Comparison of ENCODE assay signal across 8 mouse cellular contexts in genomic region chr17:80127331-80128251, GRCm38 (mm10). TPM values are rescaled to one million over a fixed set of nuclear protein-coding genes. Genes with fewer than 3 reads are reported as not detected.
DNase-seq lines count a peak whose midpoint lies in the region; ATAC-seq and TF ChIP-seq lines count a peak whose summit lies in the region.

Gene Galm, plus strand, starts transcription at chr17:80127471.

- H3K9me3 ChIP-seq in E14TG2a.4 (ENCODE audit: low read length) = no peaks in the 10 kb centered on the region
- no peaks in the 10 kb centered on the region for H3K9me3 ChIP-seq in forebrain, embryonic 10.5 days
- no peaks in the 10 kb centered on the region for H3K9me3 ChIP-seq in heart, embryonic 16.5 days (replicated peaks; ENCODE audit: control insufficient read depth, low read length)
- H3K9me3 ChIP-seq in liver, embryonic 14.5 days (ENCODE audit: control insufficient read depth, low read length) = no peaks in the 10 kb centered on the region

- peaks cover 19% of the 10 kb centered on the region for H3K4me1 ChIP-seq in E14TG2a.4 (replicated peaks; ENCODE audit: low read depth, low read length)
- peaks cover 32% of the 10 kb centered on the region for H3K4me1 ChIP-seq in forebrain, embryonic 10.5 days
- H3K4me1 ChIP-seq in heart, embryonic 16.5 days (ENCODE audit: control insufficient read depth, insufficient read depth, low read length) = peaks cover 16% of the 10 kb centered on the region
- H3K4me1 ChIP-seq in liver, embryonic 14.5 days (replicated peaks; ENCODE audit: control insufficient read depth in 2 of 2, insufficient read depth in 2 of 2, low read length in 1 of 2) = peaks cover 0 to 14% of the 10 kb centered on the region in 2 experiments; a peak in 2 of 4 replicates

- peak within 1 kb of the TSS; percentile 68 for H3K9ac ChIP-seq in heart, embryonic 16.5 days (ENCODE audit: low read length)
- peak within 1 kb of the TSS; percentile 58 for H3K9ac ChIP-seq in liver, embryonic 14.5 days (replicated peaks)

- H3K36me3 ChIP-seq in E14TG2a.4 (ENCODE audit: insufficient read depth, low read length) = no peaks in the 10 kb centered on the region
- H3K36me3 ChIP-seq in forebrain, embryonic 10.5 days (replicated peaks) = no peaks in the 10 kb centered on the region
- no peaks in the 10 kb centered on the region for H3K36me3 ChIP-seq in heart, embryonic 16.5 days (ENCODE audit: control insufficient read depth, insufficient read depth)
- no peaks in the 10 kb centered on the region for H3K36me3 ChIP-seq in liver, embryonic 14.5 days (replicated peaks; ENCODE audit: control insufficient read depth, insufficient read depth, low read depth)

- DNase-seq in c-Kit-positive CD71-positive TER-119-negative erythroid progenitor cells, embryonic 14.5 days (ENCODE audit: low read depth) = peak; percentile 25
- peak; percentile 44 for DNase-seq in forebrain, embryonic 10.5 days (ENCODE audit: extremely low spot score, low spot score)
- peak; percentile 74 for DNase-seq in kidney, postnatal 10 days
- no peak for DNase-seq in liver, embryonic 14.5 days (ENCODE audit: low read depth in 3 of 3, low spot score in 3 of 3)
- peak; percentile 55 for DNase-seq in neural tube, embryonic 10.5 days (ENCODE audit: extremely low spot score, low spot score)
- DNase-seq in testis, postnatal 10 days (ENCODE audit: low spot score) = peak; percentile 74

- TF ChIP-seq CTCF in E14TG2a.4 (conservative IDR thresholded peaks at IDR 0.05; ENCODE audit: low read length) = no peak
- TF ChIP-seq CTCF in liver, embryonic 14.5 days (IDR thresholded peaks at IDR 0.05; ENCODE audit: low read depth) = no peak

- TF ChIP-seq EP300 in liver, embryonic 14.5 days (IDR thresholded peaks at IDR 0.05; ENCODE audit: low read depth) = no peak

- peak within 1 kb of the TSS; percentile 76 for H3K4me2 ChIP-seq in heart, embryonic 16.5 days (ENCODE audit: low read depth, low read length)
- H3K4me2 ChIP-seq in liver, embryonic 14.5 days (ENCODE audit: low read depth) = peak within 1 kb of the TSS; percentile 67

- peak within 1 kb of the TSS; percentile 82 for H3K27ac ChIP-seq in forebrain, embryonic 10.5 days
- H3K27ac ChIP-seq in heart, embryonic 16.5 days (ENCODE audit: low read length) = peak within 1 kb of the TSS; percentile 88
- H3K27ac ChIP-seq in liver, embryonic 14.5 days = peak within 1 kb of the TSS; percentile 26

- ATAC-seq in heart, embryonic 16.5 days (replicated peaks; ENCODE audit: extremely low read depth, insufficient read depth, low FRiP score) = peak; percentile 79
- ATAC-seq in liver, embryonic 14.5 days (ENCODE audit: insufficient read depth) = peak; percentile 50

- peak within 1 kb of the TSS; percentile 83 for H3K4me3 ChIP-seq in E14TG2a.4 (replicated peaks; ENCODE audit: low read length)
- H3K4me3 ChIP-seq in forebrain, embryonic 10.5 days = peak within 1 kb of the TSS; percentile 67
- peak within 1 kb of the TSS; percentile 58 for H3K4me3 ChIP-seq in heart, embryonic 16.5 days (ENCODE audit: low read length)
- H3K4me3 ChIP-seq in liver, embryonic 14.5 days (ENCODE audit: insufficient read depth in 1 of 2, low read depth in 2 of 2, low read length in 2 of 2) = peak within 1 kb of the TSS; percentile 60 to 97

- 4% methylated on average over 30 of the region's 30 CpGs for WGBS in forebrain, embryonic 10.5 days
- 3% methylated on average over 30 of the region's 30 CpGs for WGBS in heart, embryonic 16.5 days
- 4% methylated on average over 30 of the region's 30 CpGs for WGBS in liver, embryonic 14.5 days (ENCODE audit: insufficient replicate concordance)

- H3K27me3 ChIP-seq in E14TG2a.4 (ENCODE audit: insufficient read depth, low read length) = no peaks in the 10 kb centered on the region
- H3K27me3 ChIP-seq in forebrain, embryonic 10.5 days (ENCODE audit: poor library complexity, severe bottlenecking) = no peaks in the 10 kb centered on the region
- no peaks in the 10 kb centered on the region for H3K27me3 ChIP-seq in heart, embryonic 16.5 days (ENCODE audit: control insufficient read depth, insufficient read depth, low read length)
- no peaks in the 10 kb centered on the region for H3K27me3 ChIP-seq in liver, embryonic 14.5 days (ENCODE audit: control insufficient read depth, insufficient read depth, low read length)

RNA-seq across cellular contexts. Expression of gene Galm, which starts in this region (rescaled TPM):
- polyA plus RNA-seq in forebrain, embryonic 10.5 days (2016; fragmentation: Nextera tagmentation; extraction: Ambion mirVana) = 13.4 and 15.5 TPM in 2 replicates
- 14.5 and 14.7 TPM in 2 replicates for polyA plus RNA-seq in heart, embryonic 16.5 days (2015; fragmentation: Nextera tagmentation; extraction: Ambion mirVana)
- 14.0 and 15.0 TPM in 2 replicates for polyA plus RNA-seq in liver, embryonic 14.5 days (2012; rRNA removed)
- 22.7 and 25.6 TPM in 2 replicates for polyA plus RNA-seq in liver, embryonic 14.5 days (2014; fragmentation: Nextera tagmentation; extraction: Ambion mirVana)

Comparison
In these comparisons a context has a peak if more than half of its experiments do, and no peak if none do; other contexts are left out.
1. DNase-seq: peak in c-Kit-positive CD71-positive TER-119-negative erythroid progenitor cells, embryonic 14.5 days (single experiment), forebrain, embryonic 10.5 days (single experiment), kidney, postnatal 10 days (single experiment), neural tube, embryonic 10.5 days (single experiment) and testis, postnatal 10 days (single experiment); none in liver, embryonic 14.5 days (0 of 3).
2. H3K27ac ChIP-seq: peak in every context shown above with its lines; median percentile 88 in heart, embryonic 16.5 days; 82 in forebrain, embryonic 10.5 days; 26 in liver, embryonic 14.5 days.
3. Peak in every context shown above with its lines, with median percentiles within 50 percentile points of each other: H3K4me3 ChIP-seq.